ENCODE assay signal across 8 mouse cellular contexts in genomic region chr4:107066252-107067124, GRCm38 (mm10). TPM values are rescaled to one million over a fixed set of nuclear protein-coding genes. Genes with fewer than 3 reads are reported as not detected.
A peak's percentile ranks its signal among the peaks of the same experiment; 100 is the strongest.
DNase-seq lines count a peak whose midpoint lies in the region; ATAC-seq and TF ChIP-seq lines count a peak whose summit lies in the region.

TSS of gene Mrpl37 (minus strand) at chr4:107066868.
TSS of gene Cyb5rl (plus strand) at chr4:107066988.

- H3K9me3 ChIP-seq in heart, embryonic 12.5 days (replicated peaks): no peaks in the 10 kb centered on the region
- H3K9me3 ChIP-seq in kidney, postnatal 0 days (replicated peaks; ENCODE audit: low read length): no peaks in the 10 kb centered on the region
- H3K9me3 ChIP-seq in liver, embryonic 11.5 days (ENCODE audit: control insufficient read depth, low read length): no peaks in the 10 kb centered on the region
- H3K9me3 ChIP-seq in stomach, embryonic 14.5 days (ENCODE audit: control insufficient read depth, low read depth, low read length): no peaks in the 10 kb centered on the region

- peak; percentile 100 for ATAC-seq in erythroid progenitor cell, adult 5-6 weeks (replicated peaks; ENCODE audit: low FRiP score, poor library complexity, severe bottlenecking)
- peak; percentile 98 for ATAC-seq in heart, embryonic 12.5 days (ENCODE audit: insufficient number of reproducible peaks, low FRiP score)
- peak; percentile 98 for ATAC-seq in kidney, postnatal 0 days (replicated peaks; ENCODE audit: low FRiP score, low read depth)
- peak; percentile 97 for ATAC-seq in liver, embryonic 11.5 days (replicated peaks; ENCODE audit: low FRiP score)
- peak; percentile 98 for ATAC-seq in stomach, embryonic 14.5 days (ENCODE audit: insufficient number of reproducible peaks, insufficient read depth, low FRiP score, low read depth)

- DNase-seq in CD4-positive helper T cell, adult 2 months (ENCODE audit: low read depth, low spot score): peak; percentile 97
- peak; percentile 91 for DNase-seq in brain, embryonic 18.5 days (ENCODE audit: low read depth, low spot score)
- DNase-seq in kidney, postnatal 0 days (ENCODE audit: low spot score): peak; percentile 99
- DNase-seq in liver, embryonic 11.5 days (ENCODE audit: low spot score): peak; percentile 94
- DNase-seq in naive thymus-derived CD4-positive, alpha-beta T cell, adult 2 months (ENCODE audit: low read depth): peak; percentile 99

- H3K27ac ChIP-seq in heart, embryonic 12.5 days (ENCODE audit: poor library complexity, severe bottlenecking): peak within 1 kb of the TSS; percentile 15; the same call in 1 of the 2 replicates
- peak within 1 kb of the TSS; percentile 32 for H3K27ac ChIP-seq in kidney, postnatal 0 days
- peak within 1 kb of the TSS; percentile 22; the same call in 1 of the 2 replicates for H3K27ac ChIP-seq in liver, embryonic 11.5 days (ENCODE audit: low read depth, low read length)
- H3K27ac ChIP-seq in stomach, embryonic 14.5 days (ENCODE audit: low read length): peak within 1 kb of the TSS; percentile 48; the same call in 1 of the 2 replicates

- peaks cover 13% of the 10 kb centered on the region for H3K4me1 ChIP-seq in heart, embryonic 12.5 days (replicated peaks)
- peaks cover 9% of the 10 kb centered on the region; the same call in 1 of the 2 replicates for H3K4me1 ChIP-seq in kidney, postnatal 0 days (replicated peaks; ENCODE audit: insufficient read depth, low read length)
- peaks cover 12% of the 10 kb centered on the region for H3K4me1 ChIP-seq in liver, embryonic 11.5 days (replicated peaks; ENCODE audit: control insufficient read depth, insufficient read depth, low read length)
- H3K4me1 ChIP-seq in stomach, embryonic 14.5 days (ENCODE audit: control insufficient read depth, insufficient read depth, low read length): peaks cover 12% of the 10 kb centered on the region

- H3K9ac ChIP-seq in heart, embryonic 12.5 days: peak within 1 kb of the TSS; percentile 93
- peak within 1 kb of the TSS; percentile 82 for H3K9ac ChIP-seq in kidney, postnatal 0 days (ENCODE audit: low read depth, low read length)
- peak within 1 kb of the TSS; percentile 78 for H3K9ac ChIP-seq in liver, embryonic 11.5 days (ENCODE audit: low read depth, low read length)
- H3K9ac ChIP-seq in stomach, embryonic 14.5 days (replicated peaks; ENCODE audit: low read depth, low read length): peak within 1 kb of the TSS; percentile 75

- under 1% methylated on average over 60 of the region's 60 CpGs for WGBS in heart, embryonic 12.5 days
- under 1% methylated on average over 60 of the region's 60 CpGs for WGBS in kidney, postnatal 0 days
- under 1% methylated on average over 60 of the region's 60 CpGs for WGBS in liver, embryonic 11.5 days
- WGBS in stomach, embryonic 14.5 days: under 1% methylated on average over 60 of the region's 60 CpGs

- H3K4me3 ChIP-seq in heart, embryonic 12.5 days: peak within 1 kb of the TSS; percentile 92
- peak within 1 kb of the TSS; percentile 74 for H3K4me3 ChIP-seq in kidney, postnatal 0 days (replicated peaks; ENCODE audit: low read depth, low read length)
- peak within 1 kb of the TSS; percentile 77 for H3K4me3 ChIP-seq in liver, embryonic 11.5 days (ENCODE audit: low read depth, low read length)
- H3K4me3 ChIP-seq in stomach, embryonic 14.5 days (ENCODE audit: low read depth, low read length): peak within 1 kb of the TSS; percentile 94

- TF ChIP-seq CTCF in kidney, postnatal 0 days (IDR thresholded peaks at IDR 0.05; ENCODE audit: low read depth): 0 out of 2 replicates have a peak, but pooled peaks have one; percentile 1

- peaks cover 10% of the 10 kb centered on the region; the same call in 1 of the 2 replicates for H3K27me3 ChIP-seq in heart, embryonic 12.5 days (replicated peaks)
- H3K27me3 ChIP-seq in kidney, postnatal 0 days (ENCODE audit: insufficient read depth, low read length): no peaks in the 10 kb centered on the region
- H3K27me3 ChIP-seq in liver, embryonic 11.5 days (replicated peaks; ENCODE audit: control insufficient read depth, insufficient read depth, low read length): no peaks in the 10 kb centered on the region
- no peaks in the 10 kb centered on the region for H3K27me3 ChIP-seq in stomach, embryonic 14.5 days (ENCODE audit: control insufficient read depth, insufficient read depth, low read length)

- peak within 1 kb of the TSS; percentile 96 for H3K4me2 ChIP-seq in heart, embryonic 12.5 days
- peak within 1 kb of the TSS; percentile 96 for H3K4me2 ChIP-seq in kidney, postnatal 0 days (ENCODE audit: low read length)
- H3K4me2 ChIP-seq in liver, embryonic 11.5 days: peak within 1 kb of the TSS; percentile 99
- peak within 1 kb of the TSS; percentile 99 for H3K4me2 ChIP-seq in stomach, embryonic 14.5 days (replicated peaks; ENCODE audit: low read depth, low read length)

- peaks cover 31% of the 10 kb centered on the region for H3K36me3 ChIP-seq in heart, embryonic 12.5 days
- peaks cover 31% of the 10 kb centered on the region for H3K36me3 ChIP-seq in kidney, postnatal 0 days (ENCODE audit: insufficient read depth, low read length)
- H3K36me3 ChIP-seq in liver, embryonic 11.5 days (ENCODE audit: control insufficient read depth, insufficient read depth, low read length): peaks cover 16% of the 10 kb centered on the region; the same call in 1 of the 2 replicates
- H3K36me3 ChIP-seq in stomach, embryonic 14.5 days (ENCODE audit: control insufficient read depth, insufficient read depth, low read length): peaks cover 19% of the 10 kb centered on the region

RNA-seq across cellular contexts. Expression of gene Mrpl37, which starts in this region (rescaled TPM):
- 13.4 and 24.9 TPM in 2 replicates for total RNA-seq in erythroid progenitor cell, adult 5-6 weeks (2015; ENCODE audit: low replicate concordance)
- 11.0 and 14.3 TPM in 2 replicates for total RNA-seq in erythroid progenitor cell, adult 5-6 weeks (2017; ENCODE audit: low replicate concordance)
- 84.4 and 87.0 TPM in 2 replicates for polyA plus RNA-seq in heart, embryonic 12.5 days (2016; fragmentation: Nextera tagmentation; extraction: Ambion mirVana)
- 94.1 and 99.7 TPM in 2 replicates for polyA plus RNA-seq in kidney, postnatal 0 days (2015; fragmentation: Nextera tagmentation; extraction: Ambion mirVana)
- polyA plus RNA-seq in liver, embryonic 11.5 days (2014; fragmentation: Nextera tagmentation; extraction: Ambion mirVana): 122 and 128 TPM in 2 replicates
- 110 and 111 TPM in 2 replicates for polyA plus RNA-seq in stomach, embryonic 14.5 days (2014; fragmentation: Nextera tagmentation; extraction: Ambion mirVana)

RNA-seq across cellular contexts. Expression of gene Cyb5rl, which starts in this region (rescaled TPM):
- total RNA-seq in erythroid progenitor cell, adult 5-6 weeks (2015; ENCODE audit: low replicate concordance): 0.36 TPM in 1 of 2 replicates, not detected in the other
- total RNA-seq in erythroid progenitor cell, adult 5-6 weeks (2017; ENCODE audit: low replicate concordance): 0.15 TPM in 1 of 2 replicates, not detected in the other
- polyA plus RNA-seq in heart, embryonic 12.5 days (2016; fragmentation: Nextera tagmentation; extraction: Ambion mirVana): 4.5 and 5.9 TPM in 2 replicates
- polyA plus RNA-seq in kidney, postnatal 0 days (2015; fragmentation: Nextera tagmentation; extraction: Ambion mirVana): 15.0 and 17.4 TPM in 2 replicates
- 5.7 and 5.9 TPM in 2 replicates for polyA plus RNA-seq in liver, embryonic 11.5 days (2014; fragmentation: Nextera tagmentation; extraction: Ambion mirVana)
- polyA plus RNA-seq in stomach, embryonic 14.5 days (2014; fragmentation: Nextera tagmentation; extraction: Ambion mirVana): 4.9 and 7.4 TPM in 2 replicates

Comparison
In these comparisons a context has a peak if more than half of its experiments do, and no peak if none do; other contexts are left out.
1. Peak in every context shown above with its lines: DNase-seq, ATAC-seq, H3K4me3 ChIP-seq and H3K27ac ChIP-seq.